ENCODE assay signal across 21 mouse cellular contexts in the genomic region with DNA sequence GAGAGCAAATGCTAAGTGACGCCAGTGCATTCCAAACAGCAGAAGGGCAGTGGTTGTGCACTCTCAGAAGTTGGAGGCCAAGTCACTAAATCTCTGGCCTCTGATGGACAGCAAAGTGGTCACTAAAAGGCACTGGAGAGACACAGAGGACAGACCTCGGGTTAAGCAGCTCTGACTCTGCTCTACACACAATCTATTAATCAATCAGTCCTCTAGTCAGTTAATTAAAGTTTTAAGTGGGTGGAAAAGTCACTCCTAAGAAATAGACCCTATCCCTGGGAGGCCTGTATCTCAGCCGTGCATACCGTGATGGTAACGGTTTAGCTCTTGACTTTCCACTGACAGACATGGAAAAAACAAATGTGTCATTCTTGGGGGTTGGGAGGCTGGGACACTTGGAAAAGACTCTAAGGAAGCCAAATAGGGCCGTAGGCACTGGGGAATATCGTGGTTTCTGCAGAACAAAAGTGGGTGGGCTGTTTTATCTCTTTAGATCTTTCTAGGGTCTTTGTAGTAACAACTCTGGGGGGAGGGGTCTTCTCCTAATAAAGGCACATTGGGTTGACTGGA. TPM values are rescaled to one million over a fixed set of nuclear protein-coding genes. Genes with fewer than 3 reads are reported as not detected.
A peak's percentile ranks its signal among the peaks of the same experiment; 100 is the strongest.
DNase-seq lines count a peak whose midpoint lies in the region; ATAC-seq lines count a peak whose summit lies in the region.
"Had no signal": no experiment of that assay in that cellular context is flagged by ENCODE, and none has a peak within 500 bp of the region (broad histone marks: within the 10 kb centered on the region; RNA-seq: fewer than 3 reads in every experiment).

No protein-coding gene starts in this region.

- peak overlapping the region; percentile 42 for H3K27ac ChIP-seq in heart, embryonic 15.5 days
- peak overlapping the region; percentile 29; the same call in 1 of the 2 replicates for H3K27ac ChIP-seq in embryonic facial prominence, embryonic 15.5 days (replicated peaks)
- H3K27ac ChIP-seq: hindbrain, embryonic 13.5 days; left cerebral cortex, adult 2 months; macrophage; midbrain, embryonic 10.5 days; neural tube, embryonic 13.5 days had no signal

- H3K36me3 ChIP-seq in heart, embryonic 15.5 days, result no peaks in the 10 kb centered on the region
- H3K36me3 ChIP-seq in embryonic facial prominence, embryonic 15.5 days, result no peaks in the 10 kb centered on the region
- H3K36me3 ChIP-seq: hindbrain, embryonic 13.5 days; midbrain, embryonic 10.5 days; neural tube, embryonic 13.5 days had no signal

- H3K27me3 ChIP-seq in heart, embryonic 15.5 days, result 0 out of 2 replicates have a peak, but pooled peaks cover 5% of the 10 kb centered on the region
- no peaks in the 10 kb centered on the region for H3K27me3 ChIP-seq in embryonic facial prominence, embryonic 15.5 days
- H3K27me3 ChIP-seq: CH12.LX; hindbrain, embryonic 13.5 days; neural tube, embryonic 13.5 days had no signal

- no peak for ATAC-seq in heart, embryonic 15.5 days (replicated peaks; ENCODE audit: insufficient number of reproducible peaks, insufficient read depth, low FRiP score, low read depth)
- ATAC-seq in embryonic facial prominence, embryonic 15.5 days (ENCODE audit: insufficient number of reproducible peaks, low FRiP score, low TSS enrichment, low read depth), result no peak
- ATAC-seq: forebrain, postnatal 0 days had no signal

- DNase-seq in adrenal gland, adult 8-10 months, result peak; percentile 42
- no peak for DNase-seq in adrenal gland, postnatal 25 days
- DNase-seq in heart, adult 11 months, result no peak
- DNase-seq in lung, postnatal 10 days, result peak; percentile 53
- DNase-seq in lung, adult 18-20 months, result no peak
- no peak for DNase-seq in urinary bladder, postnatal 14 days (ENCODE audit: low spot score)
- DNase-seq: cerebellum, adult 2 months; cerebellum, postnatal 36 days; forebrain, postnatal 0 days; kidney, postnatal 36 days; left cerebral cortex, postnatal 4 days; liver; thymus, postnatal 14 days had no signal

- H3K9me3 ChIP-seq in heart, embryonic 15.5 days (replicated peaks), result no peaks in the 10 kb centered on the region
- H3K9me3 ChIP-seq in embryonic facial prominence, embryonic 15.5 days (replicated peaks), result no peaks in the 10 kb centered on the region
- H3K9me3 ChIP-seq: hindbrain, embryonic 13.5 days; midbrain, embryonic 10.5 days; neural tube, embryonic 13.5 days had no signal

- H3K9ac ChIP-seq in heart, embryonic 15.5 days, result no peak overlapping the region
- no peak overlapping the region for H3K9ac ChIP-seq in embryonic facial prominence, embryonic 15.5 days
- H3K9ac ChIP-seq: forebrain, postnatal 0 days; hindbrain, embryonic 13.5 days; neural tube, embryonic 13.5 days had no signal

- H3K4me3 ChIP-seq in heart, embryonic 15.5 days, result no peak overlapping the region
- no peak overlapping the region for H3K4me3 ChIP-seq in embryonic facial prominence, embryonic 15.5 days (replicated peaks)
- H3K4me3 ChIP-seq: hindbrain, embryonic 13.5 days; left cerebral cortex, adult 2 months; midbrain, embryonic 10.5 days; neural tube, embryonic 13.5 days had no signal

- H3K4me1 ChIP-seq in heart, embryonic 15.5 days (replicated peaks), result peaks cover 15% of the 10 kb centered on the region
- H3K4me1 ChIP-seq in embryonic facial prominence, embryonic 15.5 days, result peaks cover 33% of the 10 kb centered on the region
- H3K4me1 ChIP-seq: neural tube, embryonic 13.5 days had no signal

- WGBS in heart, embryonic 15.5 days, result 33% methylated on average over 7 of the region's 7 CpGs
- WGBS in embryonic facial prominence, embryonic 15.5 days, result 31% methylated on average over 7 of the region's 7 CpGs

- H3K4me2 ChIP-seq in heart, embryonic 15.5 days, result no peak overlapping the region
- no peak overlapping the region for H3K4me2 ChIP-seq in embryonic facial prominence, embryonic 15.5 days (replicated peaks)
- H3K4me2 ChIP-seq: hindbrain, embryonic 13.5 days; neural tube, embryonic 13.5 days had no signal

RNA-seq across cellular contexts. Expression of a gene that starts 19.1 kb away (rescaled TPM):
- 1 to 10 TPM in 3 of 4 experiments, under 1 TPM in 1; 0.98 to 4.1 (median 2.8) TPM for total RNA-seq in adrenal gland, adult 8-10 months (2022)
- 1.2 and 2.9 TPM in 2 replicates for total RNA-seq in adrenal gland, postnatal 25 days (2021)
- polyA plus RNA-seq in heart, embryonic 15.5 days (2015; fragmentation: Nextera tagmentation; extraction: Ambion mirVana), result 2.3 and 2.4 TPM in 2 replicates
- polyA plus RNA-seq in embryonic facial prominence, embryonic 15.5 days (2015; fragmentation: Nextera tagmentation; extraction: Ambion mirVana), result 5.1 and 5.2 TPM in 2 replicates

Comparison
In these comparisons a context has a peak if more than half of its experiments do, and no peak if none do; other contexts are left out.
1. DNase-seq: peak in adrenal gland, adult 8-10 months (single experiment) and lung, postnatal 10 days (single experiment); none in adrenal gland, postnatal 25 days (single experiment), heart, adult 11 months (single experiment), lung, adult 18-20 months (0 of 2) and urinary bladder, postnatal 14 days (single experiment).